18 mouse cellular contexts compared by ENCODE assay signal in genomic region chr10:69156462-69156861, GRCm38 (mm10). TPM values are rescaled to one million over a fixed set of nuclear protein-coding genes. Genes with fewer than 3 reads are reported as not detected.
"Had no signal": no experiment of that assay in that cellular context is flagged by ENCODE, and none has a peak within 500 bp of the region (broad histone marks: within the 10 kb centered on the region; RNA-seq: fewer than 3 reads in every experiment).

No protein-coding gene starts in this region.

- H3K4me1 ChIP-seq: neural tube, embryonic 12.5 days; neural tube, embryonic 15.5 days had no signal

- H3K4me2 ChIP-seq: limb, embryonic 15.5 days; liver, embryonic 11.5 days; midbrain, embryonic 11.5 days; neural tube, embryonic 12.5 days; neural tube, embryonic 15.5 days had no signal

- H3K27me3 ChIP-seq: limb, embryonic 15.5 days; neural tube, embryonic 12.5 days; neural tube, embryonic 15.5 days had no signal

- H3K9me3 ChIP-seq: limb, embryonic 15.5 days; neural tube, embryonic 12.5 days; neural tube, embryonic 15.5 days had no signal

- DNase-seq: kidney, adult 18-20 months; kidney, adult 9 months; kidney, postnatal 14 days; kidney, postnatal 4 days; liver, postnatal 0 days; lung, postnatal 14 days; lung, postnatal 4 days; midbrain, embryonic 14.5 days; right cerebral cortex, adult 18-20 months; right cerebral cortex, postnatal 14 days; thymus, postnatal 36 days had no signal

- H3K4me3 ChIP-seq: limb, embryonic 15.5 days; neural tube, embryonic 12.5 days; neural tube, embryonic 15.5 days had no signal

- H3K36me3 ChIP-seq: limb, embryonic 15.5 days; neural tube, embryonic 12.5 days; neural tube, embryonic 15.5 days had no signal

- H3K27ac ChIP-seq: liver, embryonic 14.5 days; neural tube, embryonic 12.5 days; neural tube, embryonic 15.5 days had no signal

- ATAC-seq: inflammation-experienced regulatory T-cells, adult 6 months; liver, postnatal 0 days had no signal

- H3K9ac ChIP-seq: limb, embryonic 15.5 days; liver, embryonic 14.5 days; liver, postnatal 0 days; neural tube, embryonic 12.5 days; neural tube, embryonic 15.5 days had no signal

RNA-seq across cellular contexts. Expression of gene Rhobtb1, which starts 5.2 kb away (rescaled TPM):
- polyA plus RNA-seq: inflammation-experienced regulatory T-cells, adult 6 months had no signal

RNA-seq across cellular contexts. Expression of gene A930033H14Rik, which starts 56.4 kb away (rescaled TPM):
- polyA plus RNA-seq: inflammation-experienced regulatory T-cells, adult 6 months had no signal
